In the genomic region with DNA sequence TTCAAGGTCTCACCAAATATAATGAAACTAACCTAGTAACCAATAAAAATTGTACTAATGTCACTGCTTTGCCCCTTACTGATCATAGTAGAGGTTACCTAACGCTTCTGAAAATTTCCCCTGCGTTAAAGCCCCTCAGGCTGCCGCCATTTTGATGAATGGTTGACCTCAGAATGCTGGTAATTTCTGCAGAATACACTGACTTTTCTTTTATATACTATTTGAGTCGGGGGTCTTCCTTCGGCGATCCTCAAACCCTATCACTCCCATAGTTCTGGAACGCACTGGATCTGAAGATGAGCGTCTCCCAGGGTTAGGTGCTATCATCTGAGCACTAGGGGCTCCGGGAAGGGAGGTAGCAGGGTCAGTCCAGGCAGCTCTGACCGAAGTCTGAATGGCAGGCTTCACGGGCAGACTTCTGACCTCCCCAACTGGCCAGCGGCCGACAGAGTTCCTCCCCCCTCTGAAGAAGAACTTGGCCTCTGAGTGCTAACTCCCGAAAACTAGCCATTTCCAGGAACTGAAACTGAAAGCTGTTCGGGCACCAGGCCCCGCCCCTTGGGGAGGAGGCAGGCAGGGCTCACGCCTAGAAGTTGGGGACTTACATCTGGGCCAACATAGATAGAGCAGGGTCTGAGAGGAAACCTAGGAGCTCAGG, we compare ENCODE assay signal across 8 mouse cellular contexts. TPM values are rescaled to one million over a fixed set of nuclear protein-coding genes. Genes with fewer than 3 reads are reported as not detected.
DNase-seq lines count a peak whose midpoint lies in the region; ATAC-seq and TF ChIP-seq lines count a peak whose summit lies in the region.

No protein-coding gene starts in this region.

- WGBS in lung, embryonic 15.5 days: 26% methylated on average over 17 of the region's 17 CpGs
- 39% methylated on average over 16 of the region's 17 CpGs for WGBS in neural tube, embryonic 15.5 days

- no peaks in the 10 kb centered on the region for H3K27me3 ChIP-seq in lung, embryonic 15.5 days
- H3K27me3 ChIP-seq in neural tube, embryonic 15.5 days (replicated peaks): no peaks in the 10 kb centered on the region

- H3K4me3 ChIP-seq in brown adipose tissue, adult 24 weeks (ENCODE audit: insufficient read depth, low read depth, low read length): peak overlapping the region; percentile 68
- peak overlapping the region; percentile 56 for H3K4me3 ChIP-seq in layer of hippocampus, adult 2 months
- peak overlapping the region; percentile 61 for H3K4me3 ChIP-seq in lung, embryonic 15.5 days
- H3K4me3 ChIP-seq in neural tube, embryonic 15.5 days (replicated peaks): peak overlapping the region; percentile 32

- H3K4me2 ChIP-seq in lung, embryonic 15.5 days: peak overlapping the region; percentile 65
- peak overlapping the region; percentile 48 for H3K4me2 ChIP-seq in neural tube, embryonic 15.5 days

- no peak for TF ChIP-seq CTCF in layer of hippocampus, adult 2 months (conservative IDR thresholded peaks at IDR 0.05)

- no peaks in the 10 kb centered on the region for H3K36me3 ChIP-seq in lung, embryonic 15.5 days
- no peaks in the 10 kb centered on the region for H3K36me3 ChIP-seq in neural tube, embryonic 15.5 days

- H3K4me1 ChIP-seq in brown adipose tissue, adult 24 weeks (ENCODE audit: control insufficient read depth, insufficient read depth, insufficient read length, low read length): peaks cover 18% of the 10 kb centered on the region
- peaks cover 6% of the 10 kb centered on the region; the same call in 1 of the 2 replicates for H3K4me1 ChIP-seq in lung, embryonic 15.5 days
- H3K4me1 ChIP-seq in neural tube, embryonic 15.5 days: peaks cover 7% of the 10 kb centered on the region

- H3K27ac ChIP-seq in brown adipose tissue, adult 24 weeks (replicated peaks; ENCODE audit: low read depth, low read length): peak overlapping the region; percentile 89
- H3K27ac ChIP-seq in layer of hippocampus, adult 2 months: peak overlapping the region; percentile 78
- peak overlapping the region; percentile 41; the same call in 1 of the 2 replicates for H3K27ac ChIP-seq in lung, embryonic 15.5 days
- H3K27ac ChIP-seq in neural tube, embryonic 15.5 days (replicated peaks): no peak overlapping the region

- peak; percentile 65 to 79 for DNase-seq in CD8-positive naive resting alpha-beta T cell, adult 2 months (ENCODE audit: low read depth in 2 of 2, low spot score in 2 of 2)
- DNase-seq in heart, postnatal 4 days: peak; percentile 85
- DNase-seq in layer of hippocampus, adult 2 months (ENCODE audit: low spot score in 2 of 2): peak; percentile 40 to 46
- DNase-seq in thymus, adult 18-20 months: peak; percentile 84 to 88

- ATAC-seq in frontal cortex, adult (ENCODE audit: low TSS enrichment): peak; percentile 91
- ATAC-seq in lung, embryonic 15.5 days (ENCODE audit: borderline replicate concordance, extremely low read depth, low FRiP score, low TSS enrichment): peak; percentile 85
- no peak for ATAC-seq in neural tube, embryonic 15.5 days (ENCODE audit: low FRiP score)

- H3K9ac ChIP-seq in lung, embryonic 15.5 days: peak overlapping the region; percentile 48
- H3K9ac ChIP-seq in neural tube, embryonic 15.5 days (replicated peaks): no peak overlapping the region

- H3K9me3 ChIP-seq in lung, embryonic 15.5 days: no peaks in the 10 kb centered on the region
- no peaks in the 10 kb centered on the region for H3K9me3 ChIP-seq in neural tube, embryonic 15.5 days (replicated peaks)

RNA-seq across cellular contexts. Expression of gene Irgm2, which starts 15.1 kb away (rescaled TPM):
- polyA plus RNA-seq in brown adipose tissue, adult 24 weeks (2012; ENCODE audit: insufficient read depth, insufficient read length, missing spikeins): 7.5 and 7.9 TPM in 2 replicates
- 1 to 10 TPM; 4.4 to 4.8 TPM for total RNA-seq in heart, postnatal 4 days (2021)
- total RNA-seq in layer of hippocampus, adult 2 months (2021): 1 to 10 TPM; 1.7 to 2.3 TPM
- polyA plus RNA-seq in lung, embryonic 15.5 days (2015; fragmentation: Nextera tagmentation; extraction: Ambion mirVana): 2.3 and 2.4 TPM in 2 replicates
- polyA plus RNA-seq in neural tube, embryonic 15.5 days (2015; fragmentation: Nextera tagmentation; extraction: Ambion mirVana): 1.3 and 3.4 TPM in 2 replicates

RNA-seq across cellular contexts. Expression of gene Igtp, which starts 15.2 kb away (rescaled TPM):
- polyA plus RNA-seq in brown adipose tissue, adult 24 weeks (2012; ENCODE audit: insufficient read depth, insufficient read length, missing spikeins): 10.2 and 13.9 TPM in 2 replicates
- total RNA-seq in heart, postnatal 4 days (2021): 1 to 10 TPM; 4.8 to 4.9 TPM
- total RNA-seq in layer of hippocampus, adult 2 months (2021): 1 to 10 TPM; 1.5 to 1.9 TPM
- polyA plus RNA-seq in lung, embryonic 15.5 days (2015; fragmentation: Nextera tagmentation; extraction: Ambion mirVana): 4.9 and 5.2 TPM in 2 replicates
- polyA plus RNA-seq in neural tube, embryonic 15.5 days (2015; fragmentation: Nextera tagmentation; extraction: Ambion mirVana): 2.4 and 8.2 TPM in 2 replicates

RNA-seq across cellular contexts. Expression of gene Mrpl22, which starts 43.1 kb away (rescaled TPM):
- 69.5 and 84.9 TPM in 2 replicates for polyA plus RNA-seq in brown adipose tissue, adult 24 weeks (2012; ENCODE audit: insufficient read depth, insufficient read length, missing spikeins)
- total RNA-seq in heart, postnatal 4 days (2021): 10 to 100 TPM; 50.1 to 54.3 TPM
- 10 to 100 TPM; 31.4 to 39.5 TPM for total RNA-seq in layer of hippocampus, adult 2 months (2021)
- 109 and 117 TPM in 2 replicates for polyA plus RNA-seq in lung, embryonic 15.5 days (2015; fragmentation: Nextera tagmentation; extraction: Ambion mirVana)
- 99.2 and 107 TPM in 2 replicates for polyA plus RNA-seq in neural tube, embryonic 15.5 days (2015; fragmentation: Nextera tagmentation; extraction: Ambion mirVana)

RNA-seq across cellular contexts. Expression of gene Gemin5, which starts 46.2 kb away (rescaled TPM):
- 3.3 and 3.4 TPM in 2 replicates for polyA plus RNA-seq in brown adipose tissue, adult 24 weeks (2012; ENCODE audit: insufficient read depth, insufficient read length, missing spikeins)
- total RNA-seq in heart, postnatal 4 days (2021): 10 to 100 TPM; 12.3 to 13.1 TPM
- total RNA-seq in layer of hippocampus, adult 2 months (2021): 10 to 100 TPM; 18.6 to 18.7 TPM
- 20.2 and 20.9 TPM in 2 replicates for polyA plus RNA-seq in lung, embryonic 15.5 days (2015; fragmentation: Nextera tagmentation; extraction: Ambion mirVana)
- polyA plus RNA-seq in neural tube, embryonic 15.5 days (2015; fragmentation: Nextera tagmentation; extraction: Ambion mirVana): 12.2 and 18.5 TPM in 2 replicates
